In the genomic region with DNA sequence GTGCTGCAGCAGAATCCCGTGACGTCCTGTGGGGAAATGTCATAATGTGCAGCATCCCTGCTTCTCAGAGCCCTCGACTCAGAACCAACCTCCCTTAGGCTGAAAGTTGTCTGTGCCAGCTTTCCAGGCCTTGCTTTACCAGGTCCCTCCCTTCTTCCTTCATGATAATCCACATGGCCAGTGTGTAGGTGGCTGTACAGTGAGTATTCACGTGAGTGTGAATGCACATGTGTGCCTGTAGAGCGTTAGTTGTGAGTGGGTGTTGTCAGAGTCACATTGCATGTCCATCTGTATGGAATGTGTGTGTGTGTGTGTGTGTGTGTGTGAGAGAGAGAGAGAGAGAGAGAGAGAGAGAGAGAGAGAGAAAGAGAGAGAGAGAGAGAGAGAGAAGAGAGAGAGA, we compare ENCODE assay signal across 25 mouse cellular contexts. TPM values are rescaled to one million over a fixed set of nuclear protein-coding genes. Genes with fewer than 3 reads are reported as not detected.
"Had no signal": no experiment of that assay in that cellular context is flagged by ENCODE, and none has a peak within 500 bp of the region (broad histone marks: within the 10 kb centered on the region; RNA-seq: fewer than 3 reads in every experiment).

No protein-coding gene starts in this region.

- DNase-seq: gastrocnemius, postnatal 14 days; gastrocnemius, postnatal 36 days; heart, adult 11 months; heart, adult 2 months; heart, postnatal 36 days; kidney, adult 11 months had no signal

- H3K4me3 ChIP-seq: heart, adult 2 months; heart, embryonic 13.5 days; heart, embryonic 15.5 days; hindbrain, embryonic 13.5 days; hindbrain, embryonic 15.5 days; kidney, embryonic 15.5 days; limb, embryonic 13.5 days; limb, embryonic 15.5 days; liver, embryonic 12.5 days had no signal

- H3K27ac ChIP-seq: heart, adult 2 months; heart, embryonic 13.5 days; heart, embryonic 15.5 days; hindbrain, embryonic 13.5 days; hindbrain, embryonic 15.5 days; hindbrain, postnatal 0 days; kidney, embryonic 15.5 days; kidney, postnatal 0 days; limb, embryonic 13.5 days; limb, embryonic 15.5 days; liver, embryonic 12.5 days; liver, embryonic 14.5 days had no signal

RNA-seq across cellular contexts. Expression of gene Kndc1, which starts 16.4 kb away (rescaled TPM):
- total RNA-seq: gastrocnemius, adult 18-20 months; gastrocnemius, postnatal 36 days; heart, adult 2 months; heart, postnatal 36 days; hematopoietic stem cell, adult 5-6 weeks had no signal
- polyA plus RNA-seq: heart, postnatal 0 days; limb, embryonic 11.5 days; liver, adult 2 months had no signal

RNA-seq across cellular contexts. Expression of gene Adgra1, which starts 44.1 kb away (rescaled TPM):
- total RNA-seq: gastrocnemius, adult 18-20 months; gastrocnemius, adult 8-10 months; heart, postnatal 14 days; heart, postnatal 36 days; hematopoietic stem cell, adult 5-6 weeks; liver, adult 2 months had no signal
- polyA plus RNA-seq: heart, embryonic 11.5 days; heart, embryonic 15.5 days; limb, embryonic 11.5 days; liver, adult 2 months; liver, embryonic 14.5 days had no signal
